Mouse (Mus musculus): ENCODE data around the gene Hist1h2bb.

DNA sequence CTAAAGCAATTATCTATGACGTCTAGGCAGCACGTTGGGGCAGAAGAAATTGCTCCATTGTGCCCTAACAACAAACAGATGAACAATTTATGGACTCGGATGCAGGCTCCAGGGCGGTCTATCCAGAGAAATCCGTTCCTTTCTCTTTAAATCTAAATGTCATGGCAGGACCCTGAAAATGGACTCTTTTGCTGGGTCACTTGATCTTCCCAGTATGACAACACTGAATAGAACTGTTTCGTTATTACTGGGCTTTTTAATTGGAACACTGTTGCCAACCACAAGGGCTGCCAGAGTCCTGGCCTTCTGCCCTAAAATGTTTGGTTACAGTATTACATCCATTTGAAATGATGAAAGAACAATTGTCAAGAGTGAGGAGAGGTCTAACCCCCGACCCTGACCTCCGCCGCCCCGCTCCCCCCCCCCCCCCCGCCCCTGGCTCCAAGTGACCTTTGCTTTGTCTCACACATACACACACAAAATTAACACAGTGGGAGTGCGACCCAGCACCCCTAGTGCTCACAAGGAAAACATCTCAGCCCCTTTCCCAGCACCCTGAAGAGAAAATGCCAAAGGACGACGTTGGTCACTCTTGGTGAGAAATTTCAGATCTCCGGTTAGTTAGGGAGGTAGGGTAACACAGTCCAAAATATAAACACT, 36.7 kb upstream of the Hist1h2bb start:
- TF ChIP-seq CTCF (IDR thresholded peaks at IDR 0.05; ENCODE audit: borderline replicate concordance, control insufficient read depth, extremely low read depth, insufficient read depth, low read length, poor library complexity) (no peak), POLR2A (IDR thresholded peaks at IDR 0.05; ENCODE audit: control insufficient read depth, extremely low read depth, insufficient read depth, low read length, poor library complexity) (no peak)
